Comparison of ENCODE assay signal across 8 mouse cellular contexts in the genomic region with DNA sequence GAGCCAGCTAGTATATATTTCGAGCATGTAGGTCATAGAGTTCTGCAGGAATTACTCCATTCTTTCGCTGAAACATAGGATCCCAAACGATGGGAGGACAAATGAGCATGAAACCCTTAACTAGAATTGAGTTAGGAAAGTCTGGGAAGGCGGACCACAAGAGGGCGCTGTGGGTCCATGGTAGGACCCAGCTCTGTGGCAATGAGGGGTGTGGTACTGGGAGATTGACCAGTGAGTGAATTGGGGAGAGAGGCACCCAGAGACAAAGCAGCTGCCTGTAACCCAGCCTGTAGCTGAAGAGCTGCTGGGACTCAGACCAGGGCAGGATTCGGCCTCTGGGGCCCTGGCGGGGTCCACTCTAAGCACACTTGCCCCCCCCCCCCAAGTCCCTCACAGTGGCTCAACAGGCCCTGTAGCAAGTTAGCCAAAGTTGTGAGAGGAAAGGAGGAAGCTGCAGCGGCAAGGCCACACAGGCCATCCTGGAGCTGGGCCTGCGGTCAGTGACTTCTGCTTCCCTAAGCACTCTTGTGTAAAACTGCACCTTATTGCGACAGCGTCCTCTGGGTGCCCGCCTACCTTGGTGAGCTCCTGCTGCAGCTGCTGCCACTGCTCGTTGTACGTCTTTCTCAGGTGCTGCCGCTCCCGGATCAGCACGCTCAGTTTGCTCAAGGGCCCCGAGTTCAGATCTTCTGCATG. TPM values are rescaled to one million over a fixed set of nuclear protein-coding genes. Genes with fewer than 3 reads are reported as not detected.
A peak's percentile ranks its signal among the peaks of the same experiment; 100 is the strongest.
DNase-seq lines count a peak whose midpoint lies in the region; ATAC-seq lines count a peak whose summit lies in the region.

No protein-coding gene starts in this region.

- peaks cover 17% of the 10 kb centered on the region for H3K36me3 ChIP-seq in hindbrain, embryonic 13.5 days
- H3K36me3 ChIP-seq in macrophage (ENCODE audit: inconsistent target) = peaks cover 49% of the 10 kb centered on the region

- no peak overlapping the region for H3K27ac ChIP-seq in hindbrain, embryonic 13.5 days
- peak overlapping the region; percentile 100 for H3K27ac ChIP-seq in macrophage

- DNase-seq in R1 (ENCODE audit: low read depth, low spot score) = peak; percentile 89
- peak; percentile 96 to 99 for DNase-seq in cerebellum, postnatal 14 days
- DNase-seq in frontal cortex, postnatal 14 days (ENCODE audit: low spot score in 2 of 2) = peak; percentile 74 to 91
- DNase-seq in layer of hippocampus, postnatal 25 days (ENCODE audit: extremely low spot score in 1 of 2, low spot score in 1 of 2) = peak; percentile 91 to 99
- DNase-seq in right cerebral cortex, adult 18-20 months = peak; percentile 84
- DNase-seq in urinary bladder, adult 2 months (ENCODE audit: low spot score) = peak; percentile 86

- WGBS in hindbrain, embryonic 13.5 days = 36% methylated on average over 18 of the region's 18 CpGs
- WGBS in macrophage (ENCODE audit: missing documents) = 2% methylated on average over 18 of the region's 18 CpGs

- H3K27me3 ChIP-seq in hindbrain, embryonic 13.5 days = peaks cover 25% of the 10 kb centered on the region

- peaks cover 25% of the 10 kb centered on the region for H3K4me1 ChIP-seq in hindbrain, embryonic 13.5 days (replicated peaks)

- H3K79me2 ChIP-seq in macrophage (ENCODE audit: inconsistent target) = peaks cover 88% of the 10 kb centered on the region

- H3K4me3 ChIP-seq in hindbrain, embryonic 13.5 days = 0 out of 2 replicates have a peak overlapping the region, but pooled peaks have one; percentile 16
- H3K4me3 ChIP-seq in macrophage (ENCODE audit: inconsistent target) = peak overlapping the region; percentile 93

- H3K4me2 ChIP-seq in hindbrain, embryonic 13.5 days = peak overlapping the region; percentile 37

- ATAC-seq in hindbrain, embryonic 13.5 days (ENCODE audit: low FRiP score) = peak; percentile 44; the same call in 1 of the 2 replicates

- no peak overlapping the region for H3K9ac ChIP-seq in hindbrain, embryonic 13.5 days

- no peaks in the 10 kb centered on the region for H3K9me3 ChIP-seq in hindbrain, embryonic 13.5 days

RNA-seq across cellular contexts. Expression of gene Fes, which starts 1.4 kb away (rescaled TPM):
- polyA plus RNA-seq in hindbrain, embryonic 13.5 days (2015; fragmentation: Nextera tagmentation; extraction: Ambion mirVana) = 6.1 and 6.9 TPM in 2 replicates
- 1 to 10 TPM; 4.2 to 6.1 TPM for total RNA-seq in layer of hippocampus, postnatal 25 days (2021)
- 100 to 1,000 TPM; 233 to 743 (median 466) TPM for total RNA-seq in macrophage (2018; cell fraction: chromatin; rRNA removed)
- total RNA-seq in macrophage (2018; cell fraction: cytosol; rRNA removed) = 100 to 1,000 TPM in 17 of 26 experiments, 10 to 100 TPM in 9; 77.5 to 143 (median 115) TPM
- 100 to 1,000 TPM; 141 to 390 (median 271) TPM for total RNA-seq in macrophage (2018; cell fraction: nucleus; rRNA removed)
- 96.8 to 128 TPM (median 114 TPM) in 3 replicates for polyA plus RNA-seq in macrophage (2018)
- 22.6 and 24.0 TPM in 2 replicates for polyA plus RNA-seq in urinary bladder, adult 2 months (2012; rRNA removed)

RNA-seq across cellular contexts. Expression of gene Man2a2, which starts 15.2 kb away (rescaled TPM):
- 20.8 and 23.4 TPM in 2 replicates for polyA plus RNA-seq in hindbrain, embryonic 13.5 days (2015; fragmentation: Nextera tagmentation; extraction: Ambion mirVana)
- 100 to 1,000 TPM; 141 to 168 TPM for total RNA-seq in layer of hippocampus, postnatal 25 days (2021)
- 100 to 1,000 TPM in 16 of 26 experiments, 10 to 100 TPM in 10; 16.5 to 452 (median 118) TPM for total RNA-seq in macrophage (2018; cell fraction: chromatin; rRNA removed)
- 10 to 100 TPM; 10.2 to 96.2 (median 35.6) TPM for total RNA-seq in macrophage (2018; cell fraction: cytosol; rRNA removed)
- total RNA-seq in macrophage (2018; cell fraction: nucleus; rRNA removed) = 100 to 1,000 TPM in 9 of 26 experiments, 10 to 100 TPM in 17; 18.0 to 266 (median 60.2) TPM
- polyA plus RNA-seq in macrophage (2018) = 15.9 to 83.7 TPM (median 73.2 TPM) in 3 replicates
- 37.1 and 49.6 TPM in 2 replicates for polyA plus RNA-seq in urinary bladder, adult 2 months (2012; rRNA removed)

RNA-seq across cellular contexts. Expression of gene Furin, which starts 18.9 kb away (rescaled TPM):
- polyA plus RNA-seq in hindbrain, embryonic 13.5 days (2015; fragmentation: Nextera tagmentation; extraction: Ambion mirVana) = 4.0 and 4.7 TPM in 2 replicates
- 10 to 100 TPM; 39.6 to 42.3 TPM for total RNA-seq in layer of hippocampus, postnatal 25 days (2021)
- 100 to 1,000 TPM in 15 of 26 experiments, 10 to 100 TPM in 11; 45.1 to 380 (median 113) TPM for total RNA-seq in macrophage (2018; cell fraction: chromatin; rRNA removed)
- total RNA-seq in macrophage (2018; cell fraction: cytosol; rRNA removed) = 100 to 1,000 TPM in 8 of 26 experiments, 10 to 100 TPM in 18; 48.1 to 244 (median 82.1) TPM
- 100 to 1,000 TPM in 22 of 26 experiments, 10 to 100 TPM in 4; 71.1 to 321 (median 139) TPM for total RNA-seq in macrophage (2018; cell fraction: nucleus; rRNA removed)
- 37.1 to 65.0 TPM (median 49.0 TPM) in 3 replicates for polyA plus RNA-seq in macrophage (2018)
- polyA plus RNA-seq in urinary bladder, adult 2 months (2012; rRNA removed) = 25.3 and 40.7 TPM in 2 replicates

RNA-seq across cellular contexts. Expression of gene Hddc3, which starts 43.5 kb away (rescaled TPM):
- 19.6 and 21.4 TPM in 2 replicates for polyA plus RNA-seq in hindbrain, embryonic 13.5 days (2015; fragmentation: Nextera tagmentation; extraction: Ambion mirVana)
- total RNA-seq in layer of hippocampus, postnatal 25 days (2021) = 10 to 100 TPM; 45.5 to 48.1 TPM
- 10 to 100 TPM in 18 of 26 experiments, 1 to 10 TPM in 8; 5.5 to 39.3 (median 13.0) TPM for total RNA-seq in macrophage (2018; cell fraction: chromatin; rRNA removed)
- total RNA-seq in macrophage (2018; cell fraction: cytosol; rRNA removed) = 10 to 100 TPM in 2 of 26 experiments, 1 to 10 TPM in 24; 3.4 to 10.3 (median 6.3) TPM
- total RNA-seq in macrophage (2018; cell fraction: nucleus; rRNA removed) = 10 to 100 TPM in 9 of 26 experiments, 1 to 10 TPM in 17; 2.0 to 26.1 (median 8.0) TPM
- polyA plus RNA-seq in macrophage (2018) = 6.0 to 14.5 TPM (median 10.1 TPM) in 3 replicates
- polyA plus RNA-seq in urinary bladder, adult 2 months (2012; rRNA removed) = 33.3 and 40.9 TPM in 2 replicates

RNA-seq across cellular contexts. Expression of gene Unc45a, which starts 45.6 kb away (rescaled TPM):
- 55.5 and 61.5 TPM in 2 replicates for polyA plus RNA-seq in hindbrain, embryonic 13.5 days (2015; fragmentation: Nextera tagmentation; extraction: Ambion mirVana)
- total RNA-seq in layer of hippocampus, postnatal 25 days (2021) = 10 to 100 TPM; 34.9 to 41.5 TPM
- total RNA-seq in macrophage (2018; cell fraction: chromatin; rRNA removed) = 10 to 100 TPM; 18.0 to 61.1 (median 36.9) TPM
- total RNA-seq in macrophage (2018; cell fraction: cytosol; rRNA removed) = 10 to 100 TPM; 11.1 to 24.4 (median 17.7) TPM
- total RNA-seq in macrophage (2018; cell fraction: nucleus; rRNA removed) = 10 to 100 TPM; 15.6 to 55.1 (median 26.9) TPM
- 14.3 to 19.5 TPM (median 16.2 TPM) in 3 replicates for polyA plus RNA-seq in macrophage (2018)
- 92.8 and 117 TPM in 2 replicates for polyA plus RNA-seq in urinary bladder, adult 2 months (2012; rRNA removed)
